Mouse (Mus musculus) layer of hippocampus, adult 8-10 months (tissue): Measurements from ENCODE around the gene Timp2. TPM values are rescaled to one million over a fixed set of nuclear protein-coding genes. Genes with fewer than 3 reads are reported as not detected.

ENCODE experiments used
- total RNA-seq, 4 experiments: library from RNA; stranded (reverse); gene quantifications; 2 replicates each; pipeline ENCODE4 v1.2.4; 2022

The Timp2 gene
- total RNA-seq, 4 experiments from 2014 or later, result 225 to 284 (median 259) TPM

Other genes with a start within 250 kb of the Timp2 start
- under 1 TPM in 2 of 4 experiments, not detected in 2; 0.07 to 0.09 TPM for gene Dnah17, start 225.1 kb downstream of the Timp2 start, total RNA-seq
- gene Cyth1, start 107.1 kb downstream of the Timp2 start, total RNA-seq, result 10 to 100 TPM; 84.7 to 96.8 (median 89.4) TPM
- gene Usp36, start 65.5 kb downstream of the Timp2 start, total RNA-seq, result 10 to 100 TPM; 28.7 to 33.8 (median 30.8) TPM
- gene Cep295nl, start 13.2 kb downstream of the Timp2 start, total RNA-seq, result 1 to 10 TPM; 1.5 to 2.2 (median 2.1) TPM
- 100 to 1,000 TPM in 1 of 4 experiments, 10 to 100 TPM in 3; 17.0 to 100 (median 50.4) TPM for gene Lgals3bp, start 46.4 kb upstream of the Timp2 start, total RNA-seq
- 10 to 100 TPM; 39.6 to 42.8 (median 41.1) TPM for gene Cant1, start 63.3 kb upstream of the Timp2 start, total RNA-seq
- gene C1qtnf1, start 72.5 kb upstream of the Timp2 start, total RNA-seq, result 1 to 10 TPM; 3.1 to 6.0 (median 3.6) TPM
- gene Engase, start 121.1 kb upstream of the Timp2 start, total RNA-seq, result 10 to 100 TPM; 14.9 to 22.3 (median 19.0) TPM